Comparison of ENCODE assay signal across 8 mouse cellular contexts in the genomic region with DNA sequence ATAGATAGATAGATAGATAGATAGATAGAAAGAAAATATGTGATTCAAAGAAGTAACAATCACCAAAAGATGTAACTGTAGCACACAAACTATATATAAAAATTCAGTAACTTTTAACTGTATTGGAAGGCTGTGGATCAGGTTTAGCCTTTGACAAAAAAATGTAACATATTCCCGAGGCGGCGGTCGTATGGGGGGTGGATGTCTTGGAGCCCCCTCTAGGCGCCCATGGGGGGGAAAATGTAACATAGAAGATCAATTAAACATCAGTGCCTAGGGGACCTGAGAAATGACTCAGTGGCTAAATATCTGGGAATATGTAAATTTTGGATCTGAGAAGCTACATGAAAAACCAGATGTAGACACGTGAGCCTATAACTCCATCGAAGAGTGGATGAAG.
DNase-seq lines count a peak whose midpoint lies in the region; ATAC-seq and TF ChIP-seq lines count a peak whose summit lies in the region.

No protein-coding gene starts in this region.

- no peak for TF ChIP-seq CTCF in hindbrain, postnatal 0 days (IDR thresholded peaks at IDR 0.05; ENCODE audit: low read depth)

- H3K36me3 ChIP-seq in hindbrain, postnatal 0 days (ENCODE audit: insufficient read depth, low read length) = no peaks in the 10 kb centered on the region
- no peaks in the 10 kb centered on the region for H3K36me3 ChIP-seq in hindbrain, embryonic 13.5 days

- WGBS in hindbrain, postnatal 0 days = 86% methylated on average over 7 of the region's 7 CpGs
- 86% methylated on average over 7 of the region's 7 CpGs for WGBS in hindbrain, embryonic 13.5 days

- H3K4me2 ChIP-seq in hindbrain, postnatal 0 days (ENCODE audit: low read depth, low read length) = no peak overlapping the region
- no peak overlapping the region for H3K4me2 ChIP-seq in hindbrain, embryonic 13.5 days

- no peak for ATAC-seq in hindbrain, postnatal 0 days
- no peak for ATAC-seq in hindbrain, embryonic 13.5 days (ENCODE audit: low FRiP score)

- H3K9ac ChIP-seq in hindbrain, postnatal 0 days (replicated peaks; ENCODE audit: low read length) = no peak overlapping the region
- no peak overlapping the region for H3K9ac ChIP-seq in hindbrain, embryonic 13.5 days

- peak; percentile 19 for DNase-seq in adrenal gland, postnatal 10 days
- no peak for DNase-seq in adrenal gland, adult (ENCODE audit: inconsistent age in 2 of 2, low spot score in 1 of 2)
- DNase-seq in hindbrain, postnatal 0 days (ENCODE audit: low spot score) = peak; percentile 40
- DNase-seq in thymus, postnatal 0 days (ENCODE audit: low spot score) = peak; percentile 55
- no peak for DNase-seq in thymus, postnatal 25 days
- peak; percentile 2 for DNase-seq in retina, embryonic 14.5 days (ENCODE audit: low spot score)
- no peak for DNase-seq in layer of hippocampus, postnatal 10 days (ENCODE audit: low spot score in 2 of 2)

- no peak overlapping the region for H3K4me3 ChIP-seq in hindbrain, postnatal 0 days (ENCODE audit: low read length)
- no peak overlapping the region for H3K4me3 ChIP-seq in hindbrain, embryonic 13.5 days

- no peaks in the 10 kb centered on the region for H3K4me1 ChIP-seq in hindbrain, postnatal 0 days (ENCODE audit: insufficient read depth, low read length)
- no peaks in the 10 kb centered on the region for H3K4me1 ChIP-seq in hindbrain, embryonic 13.5 days (replicated peaks)

- no peaks in the 10 kb centered on the region for H3K27me3 ChIP-seq in hindbrain, postnatal 0 days (ENCODE audit: insufficient read depth, low read length)
- H3K27me3 ChIP-seq in hindbrain, embryonic 13.5 days = no peaks in the 10 kb centered on the region

- no peaks in the 10 kb centered on the region for H3K9me3 ChIP-seq in hindbrain, postnatal 0 days (ENCODE audit: low read length)
- no peaks in the 10 kb centered on the region for H3K9me3 ChIP-seq in hindbrain, embryonic 13.5 days

- no peak overlapping the region for H3K27ac ChIP-seq in hindbrain, postnatal 0 days
- no peak overlapping the region for H3K27ac ChIP-seq in hindbrain, embryonic 13.5 days

Comparison
In these comparisons a context has a peak if more than half of its experiments do, and no peak if none do; other contexts are left out.
1. DNase-seq: peak in adrenal gland, postnatal 10 days (single experiment), hindbrain, postnatal 0 days (single experiment), thymus, postnatal 0 days (single experiment) and retina, embryonic 14.5 days (single experiment); none in adrenal gland, adult (0 of 2), thymus, postnatal 25 days (single experiment) and layer of hippocampus, postnatal 10 days (0 of 2).